Mouse (Mus musculus) kidney, postnatal 10 days (tissue): ENCODE data around the gene Spry1.
A peak's percentile ranks its signal among the peaks of the same experiment; 100 is the strongest.
"Not testable (repeated sequence)": the region's sequence is repeated elsewhere in the genome, so short reads cannot be mapped to it uniquely, and the experiment has no call there.

ENCODE experiments used
- DNase-seq: peaks from one replicate; pipeline ENCODE4 v3.0.0; 2021; ENCODE audit warnings: mixed read lengths

Spry1 gene

DNA sequence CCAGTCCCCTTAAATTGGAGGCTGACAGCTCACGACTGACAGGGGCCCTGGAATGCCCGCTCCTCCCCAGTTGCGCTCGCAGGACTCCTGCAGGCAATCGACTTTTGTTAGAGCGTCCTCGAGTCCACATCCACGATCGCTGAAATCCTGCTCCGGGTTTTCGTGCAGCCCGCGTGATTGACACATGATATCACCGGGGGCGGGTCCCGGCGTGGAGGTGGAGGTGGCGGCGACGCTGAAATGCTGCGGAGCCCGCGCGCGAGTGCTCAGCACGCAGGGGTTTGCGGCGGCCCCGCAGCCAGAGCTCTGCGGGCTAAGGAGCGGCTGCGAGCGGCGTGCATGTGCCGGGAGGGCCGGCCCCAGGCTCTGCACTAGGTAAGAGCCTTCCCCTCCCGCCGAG, at the start of gene Spry1:
Gene Spry1 (plus strand): TSS at position 258 of the 400 bp plus-strand sequence.
- peak; percentile 97 for DNase-seq

DNA sequence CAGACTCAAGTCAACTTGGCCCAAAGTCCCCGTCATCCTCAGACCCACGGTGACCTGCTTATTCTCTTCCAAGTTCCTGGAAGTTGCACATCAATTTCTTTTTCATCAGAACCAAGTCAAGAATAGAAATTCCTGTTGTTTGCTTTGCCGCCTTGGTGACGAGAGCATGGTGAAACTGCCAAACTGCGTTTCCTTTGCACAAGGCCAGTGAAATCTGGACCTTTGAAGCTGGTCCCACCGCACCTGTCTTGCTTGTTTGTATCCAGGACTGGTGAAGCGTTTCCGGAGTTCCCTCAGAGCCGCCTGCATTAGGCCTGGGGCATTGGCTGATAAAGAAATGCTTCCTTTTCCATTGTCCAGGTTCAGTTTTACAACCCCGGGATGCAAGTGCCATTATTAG, 44.0 kb upstream of the Spry1 start:
- DNase-seq = peak; percentile 69

DNA sequence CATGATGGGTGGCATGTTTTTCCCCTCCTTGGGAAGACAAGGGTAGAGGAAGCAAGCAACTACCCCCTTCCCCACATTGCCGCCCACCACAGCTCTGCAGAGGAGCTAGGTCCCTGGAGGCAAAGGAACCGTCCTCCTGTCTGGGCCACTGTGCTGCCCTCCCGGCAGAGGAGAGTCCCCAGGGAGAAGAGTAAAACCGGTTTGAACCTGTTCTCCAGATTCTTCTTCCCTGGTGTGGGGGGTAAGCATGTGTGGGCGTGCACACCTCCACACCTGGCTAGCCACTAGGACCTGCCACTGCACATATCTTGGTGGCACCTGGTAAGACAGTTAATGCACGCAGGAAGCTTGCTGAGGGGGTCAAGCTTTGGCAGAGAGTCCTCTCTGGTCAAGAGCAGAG, 43.2 kb upstream of the Spry1 start:
- DNase-seq = peak; percentile 23

DNA sequence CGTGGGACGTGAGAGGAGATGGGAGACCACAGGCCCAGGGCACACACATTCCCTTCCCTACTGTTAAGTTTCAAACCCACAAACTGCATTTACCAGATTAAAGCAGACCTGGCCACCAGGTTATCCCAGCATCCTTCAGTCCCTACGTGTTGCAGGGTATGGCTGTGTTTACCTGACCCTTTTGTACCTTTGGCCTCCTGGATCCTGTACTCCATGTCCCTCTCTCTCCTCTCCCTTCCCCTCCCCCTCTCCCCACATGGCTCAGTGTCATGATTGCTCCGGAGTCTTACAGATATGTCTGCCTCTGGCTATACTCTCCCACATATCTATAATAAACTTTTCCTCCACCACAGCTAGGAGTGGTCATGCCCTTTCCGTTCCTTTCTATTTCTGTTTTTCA, 42.5 kb upstream of the Spry1 start:
- DNase-seq = no peak

DNA sequence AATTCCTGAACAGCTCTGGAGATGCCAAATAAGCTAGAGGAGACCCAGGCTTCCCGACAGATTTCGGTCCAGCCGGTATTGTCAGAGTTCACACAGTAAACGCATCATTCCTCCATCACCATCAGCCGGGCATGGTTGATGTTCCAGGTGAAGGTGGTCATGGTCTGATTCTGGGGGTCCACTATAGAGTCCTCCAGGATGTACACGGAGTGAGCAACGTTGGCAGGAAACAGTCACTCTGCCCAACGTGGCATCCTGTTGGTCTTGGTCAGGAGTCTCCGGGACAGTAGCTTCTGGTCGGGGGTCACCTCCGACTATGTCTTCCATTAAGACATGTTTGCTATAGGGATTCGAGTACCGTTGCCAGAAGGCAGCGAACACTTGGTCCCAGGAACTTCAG, 40.1 kb upstream of the Spry1 start:
- DNase-seq = not testable (repeated sequence)

DNA sequence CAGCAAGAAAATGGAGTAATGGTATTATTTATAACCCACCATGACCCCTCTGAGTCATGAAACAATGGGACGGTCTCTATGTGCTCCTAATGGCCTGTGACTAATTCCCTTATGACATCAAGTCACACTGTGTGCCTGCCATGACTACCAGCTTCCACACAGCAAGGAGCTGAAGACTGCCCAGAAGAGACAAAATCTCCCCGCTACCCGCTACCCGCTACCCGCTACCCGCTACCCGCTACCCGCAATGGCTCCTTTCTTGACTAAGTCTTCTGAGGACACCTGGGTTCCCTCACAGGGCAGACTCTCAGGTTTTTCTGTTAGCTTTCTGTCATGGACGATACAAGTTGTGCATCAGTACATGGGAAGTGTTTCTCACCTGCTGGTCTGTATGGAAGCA, 37.4 kb upstream of the Spry1 start:
- DNase-seq = no peak

DNA sequence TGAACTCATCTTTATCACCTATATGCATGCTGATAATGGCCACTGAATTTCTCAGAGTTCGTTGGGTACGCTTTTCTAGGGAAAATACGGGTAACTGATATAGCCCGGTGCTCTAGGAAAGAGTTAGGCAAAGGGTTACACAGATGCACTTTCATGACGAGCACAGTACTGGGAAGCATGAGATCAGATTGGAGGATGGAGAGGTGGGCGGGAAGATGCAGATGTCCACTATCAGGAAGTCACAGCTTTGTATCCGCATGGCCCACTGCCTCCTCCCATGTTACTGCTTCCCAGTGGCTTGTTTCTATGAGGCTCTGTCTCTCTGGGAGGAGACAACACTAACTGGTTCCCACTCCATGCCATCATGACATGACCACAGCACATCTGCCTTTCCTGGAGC, 36.9 kb upstream of the Spry1 start:
- no peak for DNase-seq

DNA sequence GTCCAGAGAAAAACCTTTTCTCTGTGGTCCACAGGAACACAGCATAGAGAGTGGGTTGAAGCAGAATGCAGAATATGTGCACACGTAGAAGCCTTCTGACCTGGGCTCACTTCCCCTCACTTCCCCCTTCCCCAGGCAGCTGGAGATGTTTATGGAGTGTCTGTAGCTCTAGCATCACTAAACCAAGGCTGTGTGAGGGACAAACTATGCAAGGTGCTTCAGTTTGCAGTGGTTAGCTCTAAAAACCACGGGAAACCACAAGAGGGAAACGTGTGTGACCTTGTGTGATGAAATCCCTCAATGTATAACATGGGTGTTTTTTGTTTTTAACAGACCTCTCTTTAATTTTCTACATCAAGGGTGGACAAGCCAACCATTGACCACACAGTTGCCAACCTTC, 36.2 kb upstream of the Spry1 start:
- no peak for DNase-seq

DNA sequence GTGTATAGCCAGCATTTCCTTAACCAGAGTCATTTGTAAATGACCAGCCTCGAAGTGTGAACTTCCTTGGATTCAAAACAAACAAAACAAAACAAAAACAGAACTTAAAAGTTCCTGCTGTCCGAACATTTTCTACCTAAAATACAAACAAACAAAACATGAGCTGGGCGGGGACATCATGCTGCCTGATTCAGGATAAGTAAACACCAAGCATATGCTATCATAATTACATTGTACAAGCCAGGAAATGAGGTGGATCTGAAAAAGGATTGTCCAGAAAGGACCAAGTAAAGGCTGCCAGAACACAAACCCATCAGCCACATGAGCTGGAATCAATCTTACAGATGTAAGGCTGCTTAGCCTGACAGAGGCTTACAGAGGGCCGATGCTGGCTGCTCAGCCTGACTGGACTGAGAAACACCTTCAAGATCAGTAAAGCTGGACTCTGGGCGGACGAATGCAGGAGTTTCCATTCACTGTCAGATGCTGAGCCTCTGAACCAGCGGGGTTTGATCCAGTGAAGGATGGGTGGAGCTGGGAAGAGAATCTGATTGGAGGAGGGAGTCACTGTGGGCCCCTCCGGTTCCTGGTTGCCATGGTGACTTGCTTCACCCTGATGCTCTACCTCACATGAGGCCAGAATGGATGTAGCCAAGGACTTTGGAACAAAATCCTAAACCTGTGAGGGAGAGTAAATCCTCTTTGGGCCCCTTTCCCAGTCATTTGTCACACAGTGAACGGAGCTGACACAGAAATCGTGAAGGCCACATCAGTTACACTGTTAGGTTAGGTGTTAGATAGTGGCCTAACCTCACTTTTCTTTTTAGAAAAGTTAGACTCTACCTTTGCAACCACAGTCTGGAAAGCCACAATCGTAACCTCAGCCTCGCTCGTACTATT, 34.5 kb upstream of the Spry1 start:
- no peak for DNase-seq

DNA sequence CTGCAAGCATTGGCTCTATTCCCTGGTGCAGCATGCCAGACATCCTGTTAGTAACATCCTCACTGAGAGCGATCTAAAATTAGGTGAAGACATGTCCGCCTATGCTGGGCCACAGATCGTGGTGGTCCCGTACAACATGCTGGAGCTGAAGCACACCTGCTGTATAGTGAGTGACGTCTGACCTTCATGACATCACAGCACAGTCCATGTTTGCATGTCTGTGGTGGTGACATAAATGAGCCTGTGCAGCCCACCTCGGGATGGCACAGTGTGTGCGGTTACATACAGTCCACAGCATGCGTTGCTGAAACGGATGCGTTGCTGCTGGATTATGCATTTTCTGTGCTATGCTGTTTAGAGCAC, 33.9 kb upstream of the Spry1 start:
- DNase-seq = no peak

DNA sequence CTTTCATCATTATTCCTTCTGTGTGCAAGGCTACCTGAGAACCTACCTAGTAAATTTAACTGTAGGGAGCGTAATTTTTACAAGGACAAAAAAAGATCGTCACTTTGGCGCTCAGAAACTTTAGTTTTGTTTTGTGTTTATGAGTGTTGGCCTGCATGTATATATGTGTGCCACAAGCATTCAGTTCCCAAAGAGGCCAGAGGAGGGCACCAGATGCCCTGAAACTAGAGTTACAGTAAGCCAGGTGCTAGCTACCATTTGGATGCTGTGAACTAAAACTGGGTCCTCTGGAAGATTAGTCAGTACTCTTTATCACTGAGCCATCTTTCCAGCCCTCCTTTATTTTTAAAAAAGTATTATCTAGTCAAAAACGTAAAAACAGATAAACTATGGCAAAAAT, 30.8 kb upstream of the Spry1 start:
- no peak for DNase-seq

DNA sequence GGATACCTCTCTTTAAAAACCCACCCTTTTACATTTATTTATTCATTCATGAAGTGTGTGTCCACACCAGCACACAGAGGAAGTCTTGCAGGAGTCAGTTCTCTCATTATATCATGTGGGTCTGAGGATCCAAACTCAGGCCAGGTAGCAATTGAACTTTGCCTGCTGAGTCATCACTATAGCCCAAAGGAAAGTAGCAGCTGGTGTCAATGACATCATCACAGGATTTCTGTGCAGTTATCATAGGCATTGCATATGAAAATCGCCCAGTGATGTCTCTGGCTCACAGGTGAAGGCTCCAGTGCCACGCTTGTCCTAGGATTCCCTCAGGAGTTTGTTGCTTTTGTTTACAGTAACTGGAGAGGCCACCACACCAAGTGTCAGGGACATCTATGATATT, 29.1 kb upstream of the Spry1 start:
- DNase-seq = no peak

DNA sequence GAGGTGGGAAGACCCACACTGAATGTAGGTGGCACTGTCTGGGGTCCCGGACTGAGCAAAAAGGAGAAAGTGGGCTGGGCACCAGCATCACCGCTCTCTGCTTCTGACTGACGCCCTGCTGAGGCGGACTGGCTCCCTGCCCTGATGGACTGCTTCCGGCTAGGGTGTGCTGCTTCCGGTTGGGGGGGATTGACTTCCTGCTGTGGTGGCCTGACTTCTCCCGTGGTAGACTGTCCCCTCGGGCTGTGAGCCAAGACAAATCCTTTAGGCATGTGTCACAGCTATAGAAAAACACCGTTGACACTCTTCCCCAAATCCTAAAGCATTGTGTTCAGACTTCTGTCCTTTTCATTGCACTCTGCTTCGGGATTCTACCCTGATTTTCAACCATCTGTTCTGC, 26.0 kb upstream of the Spry1 start:
- peak; percentile 80 for DNase-seq

DNA sequence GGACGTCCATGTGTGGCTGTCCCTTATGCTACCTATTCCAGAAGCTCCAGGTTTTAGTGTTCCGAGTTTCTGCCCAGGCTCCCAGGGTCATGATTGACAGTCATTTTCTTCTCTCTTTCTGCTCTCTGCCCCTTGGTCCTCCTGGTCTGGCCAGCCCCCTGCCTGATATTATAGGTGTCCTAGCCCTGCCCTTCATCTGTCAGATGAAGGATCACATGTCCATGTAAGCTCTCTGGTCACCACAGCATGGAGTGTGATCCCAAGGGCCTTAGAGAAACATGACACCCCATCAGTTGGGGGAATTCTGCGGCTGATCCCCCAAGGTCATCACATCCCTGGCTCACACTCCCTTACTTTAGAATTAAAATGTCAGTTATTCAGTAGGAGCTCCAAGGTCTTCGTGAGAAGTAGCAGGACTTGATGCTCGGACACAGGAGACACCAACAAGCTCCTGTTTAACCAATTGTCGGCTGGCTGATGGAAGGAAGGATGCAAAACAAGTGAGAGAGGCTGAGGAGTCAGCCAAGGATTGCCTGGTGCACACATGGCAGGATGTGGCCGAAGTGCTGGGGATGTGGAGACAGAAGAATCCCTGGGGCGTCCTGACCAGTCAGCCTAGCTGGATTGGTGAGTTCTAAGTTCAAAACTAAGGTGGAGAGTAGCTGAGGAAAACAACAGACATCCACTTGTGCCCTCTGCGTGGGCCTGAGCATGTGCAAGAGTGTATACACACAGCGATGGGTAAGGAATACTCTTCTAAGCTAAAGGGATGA, 24.7 kb upstream of the Spry1 start:
- no peak for DNase-seq

DNA sequence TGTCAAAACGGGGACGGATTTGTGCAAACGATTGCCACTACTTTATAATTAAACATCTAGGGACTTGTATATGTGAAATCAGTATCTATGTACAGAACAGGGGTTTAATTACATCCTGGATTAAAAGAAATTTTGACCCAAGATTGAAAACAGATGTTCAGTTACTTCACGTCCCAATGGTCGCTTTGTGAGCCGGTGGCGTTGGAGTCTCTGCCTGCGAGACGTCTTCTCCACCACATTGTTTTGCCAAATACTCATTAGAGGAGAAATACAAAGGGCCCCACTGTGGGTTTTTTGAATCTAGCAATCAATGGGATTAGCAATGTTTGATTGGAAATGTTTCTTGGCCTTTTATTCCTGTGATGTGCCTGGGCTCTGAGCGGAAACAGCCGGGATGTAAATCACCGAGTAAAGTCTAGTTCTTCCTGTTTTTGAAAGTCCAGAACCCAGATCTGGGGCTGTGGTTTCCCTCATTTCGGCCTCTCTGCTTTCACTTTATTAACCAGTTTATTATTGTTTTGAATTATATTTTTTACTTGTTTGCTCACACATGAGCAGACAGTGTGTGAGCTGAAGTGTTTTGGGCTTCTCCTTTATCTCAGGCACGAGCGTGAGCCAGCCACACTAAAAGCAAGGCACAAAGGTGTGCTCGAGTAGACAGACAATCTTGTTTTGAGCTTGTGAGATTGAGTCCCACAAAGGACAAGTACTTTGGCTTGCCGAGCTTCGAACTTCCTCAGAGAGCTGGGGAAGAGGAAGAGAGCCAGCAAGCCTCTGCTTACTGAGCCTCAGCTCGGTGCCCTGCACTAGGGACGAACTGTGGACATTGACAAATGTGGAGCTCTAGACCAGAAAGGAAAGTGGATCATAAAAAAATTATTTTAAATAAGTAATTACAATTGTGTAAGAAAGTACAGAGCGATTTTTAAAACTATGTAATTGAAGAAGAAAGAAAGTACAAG, 22.9 kb upstream of the Spry1 start:
- peak; percentile 38 for DNase-seq

DNA sequence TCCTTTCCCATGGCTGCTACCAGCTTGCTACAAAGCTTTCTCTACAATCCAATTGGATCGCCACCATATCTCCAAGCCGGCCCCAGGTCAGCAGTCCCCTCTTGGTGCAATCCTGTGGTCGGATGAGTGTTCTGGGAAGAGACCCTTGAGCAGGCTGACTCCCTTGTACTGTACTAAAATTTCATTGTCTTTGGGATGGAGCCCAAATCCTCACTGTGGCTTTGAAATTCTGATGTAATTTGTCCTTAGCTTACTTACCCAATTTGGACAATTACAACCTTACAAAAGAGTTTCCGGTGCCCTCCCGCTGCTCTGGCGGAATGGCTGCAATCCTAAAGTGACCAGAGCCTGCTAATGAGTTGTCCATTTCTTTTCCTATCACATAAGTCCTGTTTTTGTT, 7.5 kb upstream of the Spry1 start:
- DNase-seq = no peak

DNA sequence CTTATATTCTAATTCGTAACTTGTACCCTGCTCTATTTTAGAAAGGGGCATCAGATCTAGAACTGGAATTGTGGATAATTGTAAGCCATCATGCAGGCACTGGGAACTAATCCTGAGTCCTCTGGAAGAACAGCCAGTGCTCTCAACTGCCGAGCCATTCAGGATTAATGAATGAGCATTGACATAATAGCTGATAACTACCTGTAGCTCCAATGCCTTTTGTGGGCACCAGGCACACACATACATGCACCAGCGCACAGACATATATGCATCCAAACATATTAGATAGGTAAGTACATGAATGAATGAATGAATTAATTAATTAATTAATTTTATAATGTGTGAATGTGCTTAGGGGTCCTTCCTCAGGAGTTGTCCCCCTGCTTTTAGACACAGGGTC, 7.0 kb upstream of the Spry1 start:
- DNase-seq = no peak

DNA sequence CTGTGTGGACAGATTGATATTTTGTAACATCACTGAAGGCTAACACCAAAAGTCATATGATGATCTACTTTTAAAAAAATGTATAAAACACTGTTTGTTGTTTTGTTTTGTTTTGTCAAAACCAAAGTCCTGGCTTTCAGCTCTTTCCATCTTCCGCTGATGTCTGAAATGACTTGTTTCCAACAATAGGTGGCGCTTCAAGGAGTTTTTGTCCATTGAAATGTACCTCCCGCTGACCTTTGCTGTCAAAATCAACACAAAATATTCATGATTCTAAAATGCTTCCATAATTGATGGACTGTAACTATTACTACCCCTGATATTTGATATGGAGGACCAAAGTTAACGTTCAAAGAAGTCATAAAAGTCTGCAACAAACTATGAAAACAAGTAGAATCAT, 5.1 kb upstream of the Spry1 start:
- DNase-seq = no peak

DNA sequence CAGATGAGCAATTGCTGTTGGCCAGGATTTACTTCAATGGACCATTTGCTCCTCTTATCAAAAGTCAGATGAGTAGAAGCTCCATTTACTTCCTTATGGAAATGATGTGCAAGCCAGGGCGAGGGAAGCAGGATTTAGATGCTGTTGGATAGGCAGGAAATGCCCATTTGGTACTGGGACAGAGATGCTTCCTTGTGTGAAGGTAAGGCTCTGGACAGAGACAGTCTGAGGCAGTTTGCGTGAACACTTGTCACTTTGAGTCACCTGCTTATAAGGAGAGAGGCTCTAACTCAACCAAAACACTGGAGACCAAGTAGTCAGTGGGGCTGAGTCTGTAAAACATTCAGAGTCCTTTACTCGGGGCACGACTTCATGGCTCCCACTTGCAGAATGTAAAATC, 2.8 kb upstream of the Spry1 start:
- no peak for DNase-seq

DNA sequence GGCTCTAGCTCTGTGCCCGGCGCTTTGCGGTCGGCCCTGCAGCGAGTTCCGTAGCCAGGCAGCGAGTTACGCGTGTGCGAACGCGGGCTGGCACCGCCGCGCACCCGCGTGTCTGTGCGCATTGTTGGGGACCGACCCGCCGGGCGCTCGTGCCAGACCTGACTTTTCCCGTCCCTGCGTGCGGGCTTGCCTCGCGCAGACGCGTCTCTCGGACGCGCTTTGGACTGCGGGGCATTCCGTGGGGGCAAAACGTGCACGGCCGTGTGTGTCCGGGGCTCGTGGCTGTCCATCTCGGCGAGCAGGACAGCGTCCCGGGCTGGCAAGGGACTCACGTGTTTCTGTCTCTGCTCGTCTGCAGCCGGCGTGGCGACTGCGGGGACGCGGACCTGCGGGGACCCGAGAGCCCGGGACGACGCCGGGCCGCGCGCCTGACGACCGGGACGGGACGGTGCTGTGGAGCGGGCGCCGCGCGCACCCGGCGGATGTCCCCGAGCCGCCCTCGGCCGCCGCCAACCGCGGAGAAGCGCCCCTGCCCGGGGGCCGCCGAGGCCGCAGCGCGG, 495 bp downstream of the Spry1 start:
- peak; percentile 65 for DNase-seq

DNA sequence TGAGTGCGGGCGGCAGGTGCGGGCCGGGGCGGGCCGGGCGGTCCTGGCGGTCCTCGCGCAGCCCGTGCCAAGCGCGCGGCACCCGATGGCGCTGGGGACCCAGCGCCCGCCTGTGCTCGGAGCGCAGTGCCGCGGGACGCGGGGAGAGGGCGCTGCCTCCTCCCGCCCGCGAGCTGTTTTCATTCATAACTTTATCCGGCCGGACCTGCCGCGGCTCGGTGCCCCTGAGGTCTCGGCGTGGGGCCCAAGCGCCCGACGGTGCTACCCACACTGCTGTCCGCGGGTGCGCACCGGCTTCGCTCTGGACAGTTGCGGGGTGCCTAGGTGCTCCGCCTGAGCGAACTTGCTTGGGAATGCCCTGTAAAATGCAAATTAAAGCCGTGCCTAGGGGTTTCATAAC, 1.1 kb downstream of the Spry1 start:
- DNase-seq = peak; percentile 88

DNA sequence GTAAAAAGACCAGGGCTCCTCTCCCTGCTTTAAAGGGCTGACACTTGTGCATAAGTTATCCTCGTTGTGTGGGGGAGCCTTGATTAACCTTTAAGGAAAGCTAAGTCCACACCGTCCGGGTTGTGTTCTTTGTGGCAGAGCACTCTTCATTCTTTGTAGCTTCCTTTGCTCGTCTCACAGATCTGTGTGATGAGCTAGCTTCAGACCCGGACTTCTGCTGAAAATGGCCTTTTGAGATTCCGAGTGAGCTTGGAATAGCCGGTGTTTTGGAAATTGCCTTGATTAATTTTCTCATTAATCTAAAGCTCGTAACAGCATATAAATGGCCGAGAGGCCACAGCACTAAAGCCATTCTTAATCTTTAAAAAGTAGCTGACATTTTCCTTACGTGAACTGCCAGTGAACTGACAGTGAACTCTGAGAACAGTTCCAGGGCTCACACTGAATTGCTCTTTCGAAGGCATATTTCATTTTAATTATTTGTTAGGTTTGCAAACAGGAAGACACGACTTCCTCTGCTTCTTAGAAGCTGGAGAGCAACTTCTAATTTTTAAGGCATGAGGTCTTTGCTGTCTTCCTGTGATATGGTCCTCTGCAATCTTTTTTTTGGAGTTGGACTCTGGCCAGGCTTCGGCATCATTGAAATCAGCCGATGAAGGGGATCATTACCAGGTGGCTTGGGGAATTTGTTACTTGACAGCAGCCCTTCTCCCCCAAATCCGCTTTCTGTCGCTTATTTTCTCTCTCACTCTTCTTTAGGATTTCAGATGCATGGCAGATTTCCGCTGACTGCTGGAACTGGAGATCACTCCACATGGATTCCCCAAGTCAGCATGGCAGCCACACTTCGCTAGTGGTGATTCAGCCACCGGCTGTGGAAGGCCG, 2.3 kb downstream of the Spry1 start:
- DNase-seq = peak; percentile 72
